Mouse (Mus musculus) kidney, adult 2 months (tissue): ENCODE results near the gene Slc25a53.

ENCODE experiments used
- CTCF ChIP-seq: fragments of 200-500 bp; conservative IDR thresholded peaks from 2 replicates; pipeline ENCODE4 v1.5.1; 2011; ENCODE audit warnings: low read depth, mild to moderate bottlenecking, control low read depth, low read length, moderate library complexity, mixed read lengths; ENCODE audit not compliant: insufficient read depth, insufficient read length
- POLR2A ChIP-seq: fragments of 200-500 bp; IDR thresholded peaks from one replicate; pipeline ENCODE4 v1.6.1; 2011; ENCODE audit warnings: low read depth, low read length, control low read depth

DNA sequence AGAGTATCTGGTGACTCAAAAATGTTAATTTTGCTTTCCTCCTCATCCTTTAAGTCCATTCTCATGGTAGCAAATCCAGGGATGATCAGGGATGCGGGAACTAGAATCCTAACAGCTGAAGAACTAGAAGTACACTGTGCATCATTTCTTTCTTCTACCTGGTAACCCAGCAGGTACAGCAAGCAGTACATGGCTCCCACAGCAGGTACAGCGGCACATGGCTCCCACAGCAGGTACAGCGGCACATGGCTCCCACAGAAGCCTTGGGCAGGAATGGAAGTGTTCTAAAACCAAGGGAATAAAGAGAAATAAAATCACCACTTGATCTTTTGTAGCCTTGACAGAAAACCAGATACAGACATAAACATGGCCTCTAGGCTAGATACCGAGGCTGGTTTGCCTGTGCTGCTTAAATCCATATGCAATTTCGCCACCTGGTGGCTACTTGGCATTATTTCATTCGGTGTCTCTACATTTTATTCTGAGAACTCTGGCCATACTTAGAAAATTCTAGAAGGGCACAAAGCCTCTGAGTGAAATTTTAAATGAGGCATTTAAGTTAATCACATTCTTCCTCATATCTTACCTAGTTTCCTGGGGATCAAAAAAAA lies 22.9 kb downstream of the Slc25a53 start:
- TF ChIP-seq CTCF: peak; percentile 49
- TF ChIP-seq POLR2A: no peak
